Mouse (Mus musculus): ENCODE results near the gene Supt3.

Gene Supt3

DNA sequence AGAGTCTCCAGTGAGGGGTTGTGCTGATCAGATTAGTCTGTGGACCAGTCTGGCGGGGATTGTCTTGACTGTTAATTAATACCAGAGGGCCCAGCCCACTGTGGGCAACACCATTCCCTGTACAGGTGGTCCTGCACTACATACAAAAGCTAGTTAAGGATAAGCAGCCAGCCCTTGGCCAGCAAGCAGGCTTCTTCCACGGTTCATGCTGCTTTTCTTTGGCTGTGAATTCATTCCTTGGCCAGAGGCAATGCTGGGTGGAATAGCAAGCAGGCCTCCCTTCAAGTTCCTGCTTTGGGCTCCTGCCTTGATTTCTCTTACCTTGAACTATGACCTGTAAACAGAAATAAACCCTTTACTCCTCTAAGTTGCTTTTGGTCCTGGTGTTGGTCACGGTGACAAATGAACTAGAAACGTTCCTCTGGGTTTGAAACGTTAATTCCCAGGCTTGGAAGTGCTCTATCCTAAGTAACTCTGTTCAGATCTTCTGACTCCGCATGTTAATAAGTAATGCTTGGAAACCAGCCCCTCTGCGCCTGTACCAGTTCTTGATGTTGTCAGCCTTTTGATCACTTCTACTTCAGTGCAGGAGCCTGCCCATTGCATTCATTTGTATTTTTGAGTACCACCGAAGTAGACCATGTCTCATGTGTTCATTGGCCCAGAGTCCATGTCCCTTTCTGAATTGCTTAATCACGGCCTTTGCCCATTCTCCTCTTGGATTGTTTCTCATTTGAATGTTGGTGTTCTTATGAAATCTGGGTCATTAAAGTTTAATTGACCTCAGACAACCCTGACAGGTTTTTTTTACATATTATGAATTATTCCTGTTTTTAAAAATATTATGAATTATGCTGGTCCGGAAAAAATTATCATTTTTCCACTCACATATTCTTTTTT, 356.8 kb downstream of the Supt3 start:
- no peak for DNase-seq

GRCm38 (mm10) chr17:45136491-45136890, 359.5 kb downstream of the Supt3 start:
- DNase-seq = no peak

DNA sequence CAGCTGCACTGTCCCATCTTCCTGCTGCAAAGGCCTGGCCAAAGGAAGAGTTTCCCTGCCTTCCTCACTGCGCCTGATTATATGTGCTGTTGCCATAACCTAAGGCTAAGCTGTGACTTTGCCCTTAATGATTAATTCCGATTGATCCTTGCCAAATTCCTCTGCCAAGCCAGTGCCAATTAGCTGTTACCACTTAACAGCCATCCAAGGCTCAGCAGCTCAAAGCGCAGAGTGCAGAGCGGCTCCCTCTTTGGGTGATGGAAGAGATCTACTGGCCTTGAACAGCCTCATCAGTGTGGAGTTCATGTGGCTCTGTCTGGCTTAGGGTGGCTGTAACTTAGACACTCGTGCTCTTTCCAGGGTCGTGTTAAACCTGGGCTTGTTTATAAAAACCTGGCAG, 366.1 kb downstream of the Supt3 start:
- no peak for DNase-seq

- no peak for DNase-seq
Observed at GRCm38 (mm10) chr17:45144656-45145055, 367.7 kb downstream of the Supt3 start.

- no peak for DNase-seq
Observed at GRCm38 (mm10) chr17:45151312-45151929, 374.5 kb downstream of the Supt3 start.

DNA sequence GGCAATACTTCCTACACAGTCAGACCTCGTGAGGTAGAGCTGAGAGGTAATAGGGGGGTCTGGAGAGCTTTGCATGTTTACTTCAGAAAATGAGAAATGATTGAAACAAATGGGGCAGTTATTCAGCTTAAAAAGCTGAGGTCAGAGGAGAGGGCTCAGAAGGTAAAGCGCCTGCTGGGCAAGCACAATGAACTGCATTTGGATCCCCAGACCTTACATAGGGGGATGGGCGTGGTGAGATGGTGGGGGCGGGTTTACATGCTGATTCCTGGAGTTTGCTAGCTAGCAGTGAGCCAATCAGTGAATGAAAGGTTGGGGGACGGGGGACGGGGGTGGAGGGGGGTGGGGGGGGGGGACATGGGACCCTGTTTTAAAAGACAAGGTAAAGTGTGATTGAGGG, 376.8 kb downstream of the Supt3 start:
- no peak for DNase-seq

DNA sequence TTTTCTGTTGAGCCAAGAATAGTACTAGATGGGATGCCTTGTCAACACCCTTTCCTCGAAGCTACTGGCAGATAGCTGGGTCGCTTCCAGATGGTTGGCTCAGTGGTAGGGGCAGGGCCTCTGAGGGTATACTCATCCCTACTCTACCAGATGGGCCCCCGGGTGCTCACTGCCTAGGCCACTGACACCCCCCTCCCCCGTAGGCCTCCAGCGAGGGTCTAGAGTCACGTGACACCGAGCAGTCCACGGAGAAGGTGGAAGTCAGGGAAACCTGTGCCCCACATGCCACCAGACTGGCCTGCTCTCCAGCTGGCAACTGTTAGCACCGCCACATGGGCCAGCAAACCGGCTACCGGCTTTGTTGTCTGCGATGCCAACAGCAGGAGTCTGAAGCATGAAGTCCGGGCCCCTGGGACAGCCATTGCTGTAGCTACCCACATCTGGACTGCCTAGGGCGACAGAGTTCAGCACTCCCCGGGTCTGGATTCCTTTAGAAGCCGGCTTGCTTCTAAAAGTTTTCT, 381.3 kb downstream of the Supt3 start:
- no peak for DNase-seq

DNA sequence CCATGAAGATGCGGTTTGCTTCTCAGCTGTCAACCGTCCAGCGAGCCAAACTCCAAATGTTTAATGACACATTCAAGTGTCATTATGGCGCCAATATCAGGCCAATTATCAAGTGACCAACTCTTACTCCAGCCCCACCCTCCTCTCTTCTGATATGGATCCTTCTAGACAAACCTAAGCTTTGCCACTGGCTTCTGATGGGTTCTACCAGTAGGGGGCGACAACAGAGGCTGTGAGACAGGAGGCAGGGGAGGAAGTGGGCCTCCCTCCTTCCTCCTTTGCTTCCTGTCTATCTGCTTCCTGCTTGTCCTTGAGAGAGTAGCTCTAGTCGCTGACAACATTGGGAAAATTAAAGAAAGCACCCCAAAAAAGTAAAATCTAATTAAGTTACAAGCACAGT, 383.7 kb downstream of the Supt3 start:
- DNase-seq = no peak

DNA sequence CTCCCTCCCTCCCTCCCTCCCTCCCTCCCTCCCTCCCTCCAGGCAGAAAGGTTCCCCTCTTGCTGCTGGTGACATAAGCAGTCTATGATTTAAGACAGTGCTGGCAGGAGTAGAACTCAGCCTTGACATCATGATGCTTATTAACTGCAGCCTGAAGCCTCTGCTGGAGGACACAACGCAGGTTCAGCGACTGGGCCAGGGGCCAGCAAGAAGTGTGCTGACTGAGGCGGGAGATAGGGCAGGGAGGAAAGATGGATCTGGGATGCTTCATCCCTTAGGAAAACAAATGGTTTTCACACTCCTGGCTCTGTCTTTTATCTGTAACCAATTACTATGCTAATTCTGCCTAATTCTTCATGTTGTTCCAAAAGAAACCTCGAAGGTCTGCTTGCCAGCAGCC, 388.8 kb downstream of the Supt3 start:
- DNase-seq = no peak
